Mouse (Mus musculus) neural tube, embryonic 11.5 days (tissue): Measurements from ENCODE around the gene Cdca4. TPM values are rescaled to one million over a fixed set of nuclear protein-coding genes. Genes with fewer than 3 reads are reported as not detected.

ENCODE experiments used
- ATAC-seq: fragments of 200-750 bp; cut with Nextera tagmentation; 2 replicates; pipeline ENCODE4 v1.8.0; 2017; ENCODE audit warnings: moderate number of reproducible peaks, mild to moderate bottlenecking, moderate TSS enrichment, moderate library complexity; ENCODE audit not compliant: insufficient read depth, low FRiP score, low TSS enrichment
- DNase-seq: peaks from one replicate; pipeline ENCODE4 v3.0.0-alpha.2; 2015; ENCODE audit warnings: low spot score
- H3K27ac ChIP-seq: fragments of 300-500 bp; sonication (generic); 2 replicates; pipeline ENCODE4 v1.5.1; 2014; ENCODE audit warnings: low read depth, mild to moderate bottlenecking, low read length
- H3K27me3 ChIP-seq: fragments of 300-500 bp; sonication (generic); 2 replicates; pipeline ENCODE4 v1.6.1; 2014; ENCODE audit warnings: mild to moderate bottlenecking, low read length, mixed read lengths; ENCODE audit not compliant: control insufficient read depth, insufficient read depth
- H3K36me3 ChIP-seq: fragments of 300-500 bp; sonication (generic); 2 replicates; pipeline ENCODE4 v1.6.1; 2014; ENCODE audit warnings: mild to moderate bottlenecking, low read length, moderate library complexity, mixed read lengths; ENCODE audit not compliant: control insufficient read depth, insufficient read depth
- H3K4me1 ChIP-seq: fragments of 300-500 bp; sonication (generic); 2 replicates; pipeline ENCODE4 v1.6.1; 2014; ENCODE audit warnings: low read length, mixed read lengths; ENCODE audit not compliant: control insufficient read depth, insufficient read depth
- H3K4me2 ChIP-seq: fragments of 300-500 bp; sonication (generic); 2 replicates; pipeline ENCODE4 v1.6.1; 2014; ENCODE audit warnings: low read depth, mild to moderate bottlenecking, moderate library complexity
- H3K4me3 ChIP-seq: fragments of 300-500 bp; sonication (generic); 2 replicates; pipeline ENCODE4 v1.5.1; 2014; ENCODE audit warnings: low read depth, low read length
- H3K9ac ChIP-seq: fragments of 300-500 bp; sonication (generic); 2 replicates; pipeline ENCODE4 v1.6.1; 2014; ENCODE audit warnings: mild to moderate bottlenecking, low read length
- H3K9me3 ChIP-seq: fragments of 300-500 bp; sonication (generic); 2 replicates; pipeline ENCODE4 v1.6.1; 2016; ENCODE audit warnings: low read length; ENCODE audit not compliant: control insufficient read depth
- WGBS: fragments of 180-500 bp; shearing (Covaris S2); extraction: QIAGEN DNeasy Blood & Tissue Kit; methylation state at CpG from one replicate; pipeline ENCODE4 v1.1.7; 2014; 5-methylcytosine and 5-hydroxymethylcytosine counted together
- polyA plus RNA-seq: library from polyadenylated mRNA; unstranded; fragments of >200 nt; fragmentation: Nextera tagmentation; extraction: Ambion mirVana; gene quantifications from 2 replicates; pipeline ENCODE4 v1.2.1, GENCODE M21; 2014

Cdca4 gene
- polyA plus RNA-seq, 1 experiment from 2014 or later: 173 TPM

- Histone ChIP-seq H3K27ac (no peak overlapping the region), H3K4me2 (peak overlapping the region; percentile 98), H3K4me3 (peak overlapping the region; percentile 54), H3K9me3 (no peaks in the 10 kb centered on the region), H3K4me1 (peaks cover 7% of the 10 kb centered on the region; the same call in 1 of the 2 replicates), H3K36me3 (0 out of 2 replicates have a peak, but pooled peaks cover 2% of the 10 kb centered on the region), H3K9ac (peak overlapping the region; percentile 61), H3K27me3 (no peaks in the 10 kb centered on the region)
- ATAC-seq: no peak
- DNase-seq: no peak
- 22% methylated on average over 8 of the region's 8 CpGs for WGBS
Measured at GRCm38 (mm10) chr12:112809641-112810040, 19.6 kb downstream of the Cdca4 start.

GRCm38 (mm10) chr12:112808587-112809364 is 20.4 kb downstream of the Cdca4 start, which contains the start of gene Clba1:
Gene Clba1 (plus strand): TSS chr12:112808937.
- Histone ChIP-seq H3K4me2 (peak within 1 kb of the TSS; percentile 98), H3K9ac (peak within 1 kb of the TSS; percentile 61), H3K27ac (no peak within 1 kb of the TSS), H3K4me3 (peak within 1 kb of the TSS; percentile 54), H3K9me3 (no peaks in the 10 kb centered on the region), H3K36me3 (no peaks in the 10 kb centered on the region), H3K27me3 (no peaks in the 10 kb centered on the region), H3K4me1 (peaks cover 7% of the 10 kb centered on the region; the same call in 1 of the 2 replicates)
- DNase-seq (peak; percentile 96), ATAC-seq (peak; percentile 92)
- 1% methylated on average over 50 of the region's 64 CpGs for WGBS

GRCm38 (mm10) chr12:112808212-112808586 is 21.0 kb downstream of the Cdca4 start:
- Histone ChIP-seq H3K27ac (no peak overlapping the region), H3K9ac (peak overlapping the region; percentile 61), H3K4me1 (peaks cover 7% of the 10 kb centered on the region; the same call in 1 of the 2 replicates), H3K4me3 (peak overlapping the region; percentile 54), H3K4me2 (peak overlapping the region; percentile 98), H3K36me3 (no peaks in the 10 kb centered on the region), H3K27me3 (no peaks in the 10 kb centered on the region), H3K9me3 (no peaks in the 10 kb centered on the region)
- WGBS: 71% methylated on average over 5 of the region's 5 CpGs
- DNase-seq (no peak), ATAC-seq (peak; percentile 55)

GRCm38 (mm10) chr12:112807796-112808195 is 21.4 kb downstream of the Cdca4 start:
- Histone ChIP-seq H3K36me3 (no peaks in the 10 kb centered on the region), H3K27ac (no peak overlapping the region), H3K9ac (no peak overlapping the region), H3K27me3 (no peaks in the 10 kb centered on the region), H3K9me3 (no peaks in the 10 kb centered on the region), H3K4me3 (no peak overlapping the region), H3K4me1 (peaks cover 7% of the 10 kb centered on the region; the same call in 1 of the 2 replicates), H3K4me2 (no peak overlapping the region)
- DNase-seq: no peak
- 82% methylated on average over 4 of the region's 4 CpGs for WGBS
- ATAC-seq: no peak

- Histone ChIP-seq H3K4me3 (no peak overlapping the region), H3K4me2 (no peak overlapping the region), H3K9me3 (no peaks in the 10 kb centered on the region), H3K9ac (no peak overlapping the region), H3K36me3 (no peaks in the 10 kb centered on the region), H3K27me3 (peaks cover 8% of the 10 kb centered on the region), H3K4me1 (peaks cover 13% of the 10 kb centered on the region; the same call in 1 of the 2 replicates), H3K27ac (no peak overlapping the region)
- DNase-seq: no peak
- ATAC-seq: no peak
- WGBS: 80% methylated on average over 6 of the region's 6 CpGs
Measured at GRCm38 (mm10) chr12:112806044-112806443, 23.2 kb downstream of the Cdca4 start.

GRCm38 (mm10) chr12:112804046-112804445 is 25.2 kb downstream of the Cdca4 start:
- no peak overlapping the region for H3K4me3 ChIP-seq
- no peaks in the 10 kb centered on the region for H3K9me3 ChIP-seq
- H3K27ac ChIP-seq: no peak overlapping the region
- WGBS: 60% methylated on average over 13 of the region's 13 CpGs
- H3K27me3 ChIP-seq: peaks cover 13% of the 10 kb centered on the region
- H3K9ac ChIP-seq: no peak overlapping the region
- H3K36me3 ChIP-seq: no peaks in the 10 kb centered on the region
- no peak overlapping the region for H3K4me2 ChIP-seq
- 0 out of 2 replicates have a peak, but pooled peaks cover 6% of the 10 kb centered on the region for H3K4me1 ChIP-seq
- DNase-seq: no peak
- no peak for ATAC-seq

- H3K4me3 ChIP-seq: no peak overlapping the region
- no peak for ATAC-seq
- no peak for DNase-seq
- H3K27ac ChIP-seq: no peak overlapping the region
- 16% methylated on average over 3 of the region's 3 CpGs for WGBS
- 0 out of 2 replicates have a peak, but pooled peaks cover 6% of the 10 kb centered on the region for H3K4me1 ChIP-seq
- H3K9me3 ChIP-seq: no peaks in the 10 kb centered on the region
- no peaks in the 10 kb centered on the region for H3K36me3 ChIP-seq
- peaks cover 13% of the 10 kb centered on the region for H3K27me3 ChIP-seq
- no peak overlapping the region for H3K9ac ChIP-seq
- H3K4me2 ChIP-seq: no peak overlapping the region
Measured at GRCm38 (mm10) chr12:112802917-112803316, 26.3 kb downstream of the Cdca4 start.

- H3K4me1 ChIP-seq: 0 out of 2 replicates have a peak, but pooled peaks cover 6% of the 10 kb centered on the region
- H3K4me3 ChIP-seq: peak within 1 kb of the TSS; percentile 52
- H3K36me3 ChIP-seq: no peaks in the 10 kb centered on the region
- ATAC-seq: peak; percentile 82
- no peaks in the 10 kb centered on the region for H3K9me3 ChIP-seq
- WGBS: 6% methylated on average over 55 of the region's 69 CpGs
- peak; percentile 79 for DNase-seq
- peak within 1 kb of the TSS; percentile 58 for H3K9ac ChIP-seq
- H3K27me3 ChIP-seq: peaks cover 13% of the 10 kb centered on the region
- H3K4me2 ChIP-seq: peak within 1 kb of the TSS; percentile 100
- no peak within 1 kb of the TSS for H3K27ac ChIP-seq
Measured at GRCm38 (mm10) chr12:112801864-112802846, 27.1 kb downstream of the Cdca4 start, which contains the start of gene Ahnak2. Gene Ahnak2 (minus strand): TSS chr12:112802657.
